Mouse (Mus musculus): ENCODE data around the gene Btbd19. TPM values are rescaled to one million over a fixed set of nuclear protein-coding genes. Genes with fewer than 3 reads are reported as not detected.
A peak's percentile ranks its signal among the peaks of the same experiment; 100 is the strongest.

The Btbd19 gene
- total RNA-seq (2021), result 10 to 100 TPM; 11.9 to 12.0 TPM

DNA sequence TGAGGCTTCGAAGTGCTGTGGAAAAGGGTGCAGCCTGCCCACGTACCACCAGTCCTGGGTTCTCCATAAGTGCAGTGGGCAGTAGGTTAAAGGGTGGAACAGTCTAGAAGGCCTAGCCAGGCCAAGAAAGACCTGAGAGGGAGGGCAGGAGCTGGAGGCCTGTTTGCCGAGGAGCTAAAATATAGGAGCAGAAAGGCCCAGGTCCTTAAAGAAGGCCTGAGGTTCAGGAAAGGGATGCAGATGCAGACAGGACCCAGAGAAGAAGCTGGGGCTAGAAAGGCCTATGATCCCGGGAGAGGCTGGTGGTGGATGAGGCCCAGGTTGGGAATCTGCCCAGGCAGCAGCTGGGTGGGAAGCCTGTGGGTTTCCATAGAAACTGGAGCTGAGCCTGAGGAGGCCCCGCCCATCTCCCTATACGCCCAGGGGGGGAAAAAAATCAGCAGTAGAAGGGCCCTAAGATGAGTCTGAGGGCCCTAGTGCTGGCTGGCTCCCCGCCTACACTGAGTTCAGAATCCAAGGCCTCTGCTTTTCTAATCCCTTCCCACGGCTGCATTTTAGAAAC is at the start of gene Btbd19:
Gene Btbd19, minus strand, starts transcription at position 378 of the 562 bp plus-strand sequence.
- peak; percentile 76 to 88 for DNase-seq (ENCODE audit: extremely low spot score in 1 of 2, low spot score in 2 of 2)
- intact Hi-C loops (cut with DNase I), result no loop called here

DNA sequence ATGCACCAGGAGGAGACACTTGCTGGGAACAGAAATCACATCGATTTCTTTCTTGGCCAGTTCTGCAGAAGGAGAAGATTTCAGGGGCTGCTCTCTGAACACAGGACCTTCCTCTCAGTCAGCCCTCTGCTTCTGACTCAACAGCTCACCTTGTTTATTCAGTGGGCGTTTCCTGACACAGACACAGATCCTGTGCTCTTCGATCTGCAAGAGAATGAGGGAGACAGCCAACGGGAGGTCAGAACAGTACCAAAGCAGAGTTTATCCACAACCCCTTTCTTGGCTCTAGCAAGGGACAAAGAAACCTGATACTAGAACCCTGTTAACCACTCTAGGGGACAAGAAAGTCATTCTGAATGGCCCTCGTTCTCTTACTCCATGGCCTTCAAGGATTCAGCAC is 44.4 kb upstream of the Btbd19 start:
- intact Hi-C loops (cut with DNase I), result no loop called here
- no peak for DNase-seq (ENCODE audit: extremely low spot score in 1 of 2, low spot score in 2 of 2)

DNA sequence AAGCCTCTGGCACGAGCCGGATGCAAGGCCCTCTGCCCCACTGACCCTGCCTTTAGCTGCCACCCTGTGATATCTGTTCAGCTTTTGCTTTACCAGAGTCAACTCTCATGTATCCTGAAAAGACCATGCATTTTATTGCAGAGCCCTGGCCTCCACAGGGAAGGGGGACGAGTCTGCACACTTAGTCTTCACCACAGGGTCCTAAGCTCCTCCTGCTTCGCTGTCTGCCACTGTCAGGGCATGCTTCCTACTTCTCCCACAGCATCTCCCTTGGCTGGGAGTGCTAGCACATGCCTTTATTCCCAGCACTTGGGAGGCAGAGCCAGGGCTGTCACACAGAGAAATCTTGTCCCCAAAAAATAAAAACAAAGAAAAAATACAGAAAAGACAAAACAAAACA is 35.7 kb upstream of the Btbd19 start:
- DNase-seq (ENCODE audit: extremely low spot score in 1 of 2, low spot score in 2 of 2), result no peak
- intact Hi-C loops (cut with DNase I), result no loop called here

DNA sequence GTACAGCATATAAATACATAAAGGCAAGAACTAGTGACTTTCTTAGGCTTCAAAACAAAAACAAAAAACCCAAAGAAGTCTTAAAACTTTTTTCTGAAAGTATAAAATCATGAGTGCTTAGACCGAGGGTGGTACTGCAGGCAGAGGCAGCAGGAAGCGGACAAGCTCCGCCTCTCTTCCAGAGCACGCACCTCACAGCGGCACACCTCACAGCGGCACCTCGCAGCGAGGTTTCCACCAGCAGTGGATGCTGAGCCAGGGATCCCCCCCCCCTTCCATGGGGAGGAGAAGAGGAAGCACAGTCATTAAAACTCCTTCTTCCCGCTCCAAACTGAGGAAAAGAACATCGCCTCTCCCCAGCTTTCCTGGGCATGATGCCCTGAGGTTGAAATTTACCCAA is 34.1 kb upstream of the Btbd19 start:
- DNase-seq (ENCODE audit: extremely low spot score in 1 of 2, low spot score in 2 of 2), result no peak
- intact Hi-C loops (cut with DNase I), result no loop called here

DNA sequence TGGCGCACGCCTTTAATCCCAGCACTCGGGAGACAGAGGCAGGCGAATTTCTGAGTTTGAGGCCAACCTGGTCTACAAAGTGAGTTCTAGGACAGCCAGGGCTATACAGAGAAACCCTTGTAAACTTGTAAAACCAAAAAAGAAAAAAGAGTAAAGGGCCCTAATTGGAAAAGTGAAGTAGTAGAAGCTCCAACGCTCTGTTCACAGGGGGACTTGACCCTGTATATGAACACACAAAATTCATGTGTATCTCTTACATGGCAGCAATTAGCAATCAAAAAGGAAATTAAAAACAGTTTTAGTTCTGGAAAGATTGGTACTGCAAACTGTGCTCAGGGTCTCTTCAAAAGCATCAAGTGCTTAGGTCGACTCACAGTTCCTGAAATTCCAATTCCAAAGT is 30.8 kb upstream of the Btbd19 start:
- intact Hi-C loops (cut with DNase I), result no loop called here

DNA sequence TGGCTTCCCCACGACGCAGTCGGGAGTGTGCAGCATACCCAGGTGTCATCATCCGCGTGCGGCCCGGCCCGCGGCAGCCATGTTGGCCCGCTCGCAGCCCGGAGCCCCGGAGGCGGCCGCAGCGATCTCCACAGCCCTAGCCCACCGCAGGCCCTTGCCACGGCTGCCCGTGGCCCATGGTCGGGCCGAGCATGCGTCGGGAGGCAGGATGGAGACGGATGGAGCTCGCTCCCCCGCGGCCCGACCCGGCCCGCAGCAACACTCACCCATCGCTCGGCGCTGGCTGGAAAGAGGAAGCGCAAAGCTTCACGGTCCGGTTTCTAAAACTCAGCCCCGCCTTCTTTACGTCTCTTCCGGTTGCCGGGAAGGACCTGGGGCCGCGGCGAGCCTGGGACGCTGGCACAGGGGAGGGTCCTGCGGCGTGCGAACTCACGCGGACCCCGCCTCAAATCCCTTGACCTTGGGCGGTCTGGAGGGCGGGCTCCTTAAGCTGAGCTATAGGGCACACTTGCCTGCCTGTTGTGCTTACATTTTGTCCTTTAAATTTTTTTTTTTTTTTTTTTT is 30.3 kb upstream of the Btbd19 start, which contains the start of gene Rps8:
Gene Rps8, minus strand, starts transcription at position 452 of the 564 bp plus-strand sequence.
- DNase-seq (ENCODE audit: extremely low spot score in 1 of 2, low spot score in 2 of 2), result peak; percentile 82 to 90
- intact Hi-C loops (cut with DNase I), result no loop called here

More for the DNA sequence above, 30.8 kb upstream of the Btbd19 start:
- no peak for DNase-seq (ENCODE audit: extremely low spot score in 1 of 2, low spot score in 2 of 2)

DNA sequence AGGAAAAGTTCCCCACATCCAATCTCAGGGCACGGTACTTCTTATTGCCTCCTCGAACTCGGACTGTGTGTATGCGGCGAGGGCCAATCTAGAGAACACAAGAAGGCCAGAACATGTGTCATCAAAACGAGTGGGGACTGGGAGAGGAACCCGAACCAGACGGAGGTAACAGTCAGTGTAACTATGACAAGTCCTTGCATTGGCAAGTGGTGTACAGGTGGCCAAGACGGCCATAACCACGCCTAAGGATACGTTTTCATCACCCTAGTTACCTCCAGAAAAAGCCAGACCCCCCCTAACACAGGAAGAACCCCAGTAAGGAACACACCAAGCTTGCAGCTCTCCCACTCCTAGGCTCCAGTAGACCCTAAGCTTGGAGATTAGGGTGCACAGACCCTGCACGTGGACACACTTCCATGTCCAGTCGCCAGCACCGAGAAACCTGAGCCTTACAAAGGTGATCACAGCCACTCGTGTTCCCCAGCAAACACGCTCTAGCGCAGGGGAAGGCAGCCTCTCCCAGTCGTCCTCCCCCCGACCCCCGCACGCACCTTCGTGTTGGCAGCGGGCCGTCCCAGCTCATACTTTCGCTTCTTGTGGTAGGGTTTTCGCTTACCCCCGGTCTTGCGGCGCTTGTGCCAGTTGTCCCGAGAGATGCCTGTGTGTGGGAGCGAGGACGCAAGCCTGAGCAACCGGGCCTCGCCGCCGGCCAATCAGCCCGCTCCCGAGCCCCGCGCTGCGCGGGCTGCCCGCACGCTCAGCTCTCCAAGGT is 29.7 kb upstream of the Btbd19 start:
- intact Hi-C loops (cut with DNase I), result no loop called here
- DNase-seq (ENCODE audit: extremely low spot score in 1 of 2, low spot score in 2 of 2), result no peak

DNA sequence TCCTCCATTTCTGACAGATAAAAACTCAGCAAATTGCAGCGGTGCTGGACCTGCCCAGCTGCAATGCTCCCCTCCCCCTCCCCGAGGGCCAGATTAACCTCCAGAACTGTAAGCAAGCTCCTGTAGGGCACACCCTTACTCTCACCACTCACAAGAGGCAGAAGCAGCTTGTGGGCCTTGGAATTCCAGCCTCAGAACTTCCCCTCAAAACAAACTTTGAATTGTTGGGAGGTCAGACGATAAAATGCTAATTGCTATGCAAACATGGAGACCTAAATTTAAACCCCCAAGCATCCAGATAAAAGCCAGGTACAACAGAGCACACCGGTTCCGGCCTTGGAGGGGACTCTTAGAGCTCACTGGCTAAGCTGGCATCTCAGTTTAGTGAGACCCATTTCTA is 27.2 kb upstream of the Btbd19 start:
- intact Hi-C loops (cut with DNase I), result no loop called here

DNA sequence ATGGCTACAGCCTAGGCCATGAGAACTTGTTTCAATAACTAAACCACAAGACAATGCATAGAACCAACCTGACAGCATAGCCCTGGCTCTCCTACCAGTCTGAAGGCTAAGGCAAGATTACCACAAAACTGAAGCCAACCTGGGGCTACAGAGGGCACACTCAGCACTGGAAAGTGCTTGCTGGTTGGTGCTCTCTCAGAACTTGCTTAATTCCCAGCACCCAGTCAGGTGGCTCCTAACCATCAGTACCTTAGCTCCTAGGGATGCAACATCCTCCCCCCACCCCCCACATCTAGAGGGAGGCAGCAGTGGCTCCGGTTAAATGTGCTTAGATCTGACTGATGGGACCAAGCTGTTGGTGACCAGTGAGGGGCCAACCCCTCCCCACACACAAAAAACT is 25.9 kb upstream of the Btbd19 start:
- intact Hi-C loops (cut with DNase I), result no loop called here
- no peak for DNase-seq (ENCODE audit: extremely low spot score in 1 of 2, low spot score in 2 of 2)

More for the DNA sequence above, 27.2 kb upstream of the Btbd19 start:
- DNase-seq (ENCODE audit: extremely low spot score in 1 of 2, low spot score in 2 of 2), result no peak

DNA sequence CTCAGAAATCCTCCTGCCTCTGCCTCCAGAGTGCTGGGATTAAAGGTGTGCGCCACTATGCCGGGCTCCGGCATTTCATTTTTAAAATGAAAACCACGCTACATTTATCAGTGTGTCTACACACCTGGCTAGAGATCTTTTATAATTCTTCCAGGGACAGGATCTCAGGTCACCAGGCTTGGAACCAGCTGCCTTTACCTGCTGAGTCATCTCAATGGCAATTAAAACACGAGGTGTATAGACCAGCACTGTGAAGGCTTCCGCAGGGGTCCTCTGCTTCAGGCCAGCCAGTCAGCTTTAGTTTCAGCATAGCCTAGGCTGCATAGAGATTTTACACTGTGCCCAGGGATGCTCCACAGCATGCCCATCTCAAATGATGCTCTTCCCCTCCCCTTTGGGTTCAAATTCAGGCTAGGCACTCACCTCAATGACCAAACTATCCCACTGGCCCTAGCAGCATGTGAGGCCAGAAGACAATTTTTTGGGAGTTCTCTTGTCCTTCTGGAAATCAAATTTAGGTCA is 24.7 kb upstream of the Btbd19 start:
- no peak for DNase-seq (ENCODE audit: extremely low spot score in 1 of 2, low spot score in 2 of 2)
- intact Hi-C loops (cut with DNase I), result no loop called here

DNA sequence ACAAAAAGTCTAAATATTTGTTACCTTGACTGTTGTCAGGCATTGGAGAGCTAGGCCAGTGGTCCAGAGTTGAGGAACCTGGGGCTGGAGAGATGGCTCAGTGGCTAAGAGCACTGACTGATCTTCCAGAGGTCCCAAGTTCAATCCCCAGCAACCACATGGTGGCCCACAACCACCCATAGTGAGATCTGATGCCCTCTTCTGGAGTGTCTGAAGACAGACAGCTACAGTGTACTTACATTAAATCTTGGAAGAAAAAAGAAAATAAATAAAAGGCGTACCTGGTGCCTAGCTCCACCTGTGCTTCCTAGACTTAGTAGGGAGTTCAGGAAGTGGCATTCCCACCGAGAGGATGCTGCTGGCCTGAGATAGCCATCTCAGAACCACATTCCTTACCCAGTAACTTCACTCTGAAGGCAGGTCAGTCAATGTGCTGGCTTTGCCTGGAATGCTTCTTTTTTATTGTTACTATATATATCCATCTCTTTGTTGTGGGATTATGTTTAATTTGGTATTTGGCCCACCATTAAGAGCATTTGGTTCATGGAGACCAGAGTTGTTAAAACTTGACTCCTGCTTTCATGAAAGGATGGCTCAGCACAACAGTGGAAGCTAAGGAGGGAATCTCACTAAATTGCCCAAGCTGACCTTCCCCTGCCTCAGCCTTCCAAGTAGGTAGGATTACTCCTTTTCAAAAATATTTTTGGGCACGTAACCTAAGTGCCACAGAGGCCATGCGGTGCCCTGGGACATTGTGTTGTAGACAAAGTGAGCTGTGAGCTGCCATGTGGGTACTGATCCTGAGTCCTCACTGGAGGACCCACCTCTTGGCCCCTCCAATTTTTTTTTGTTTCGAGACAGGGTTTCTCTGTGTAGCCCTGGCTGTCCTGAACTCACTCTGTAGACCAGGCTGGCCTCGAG is 24.0 kb upstream of the Btbd19 start:
- intact Hi-C loops (cut with DNase I), result loop anchor here (5.0 kb wide), 1 partner anchor 147 kb away; no protein-coding TSS in a partner anchor
- no peak for DNase-seq (ENCODE audit: extremely low spot score in 1 of 2, low spot score in 2 of 2)

DNA sequence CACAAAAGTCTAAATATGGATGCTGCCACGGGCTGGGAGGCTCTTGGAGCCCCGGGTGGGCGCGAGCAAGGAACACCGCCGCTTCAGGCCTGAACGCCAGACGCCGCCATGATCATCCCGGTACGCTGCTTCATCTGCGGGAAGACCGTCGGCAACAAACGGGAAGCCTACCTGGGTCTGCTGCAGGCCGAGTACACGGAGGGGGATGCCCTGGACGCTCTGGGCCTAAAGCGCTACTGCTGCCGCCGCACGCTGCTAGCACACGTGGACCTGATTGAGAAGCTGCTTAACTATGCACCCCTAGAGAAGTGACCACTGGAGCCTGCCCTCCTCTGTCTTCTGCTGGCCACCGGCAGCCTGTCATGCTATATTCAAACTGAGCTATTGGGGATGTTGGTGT is 23.3 kb upstream of the Btbd19 start:
- intact Hi-C loops (cut with DNase I), result loop anchor here (5.0 kb wide), 1 partner anchor 147 kb away; no protein-coding TSS in a partner anchor
- no peak for DNase-seq (ENCODE audit: extremely low spot score in 1 of 2, low spot score in 2 of 2)

DNA sequence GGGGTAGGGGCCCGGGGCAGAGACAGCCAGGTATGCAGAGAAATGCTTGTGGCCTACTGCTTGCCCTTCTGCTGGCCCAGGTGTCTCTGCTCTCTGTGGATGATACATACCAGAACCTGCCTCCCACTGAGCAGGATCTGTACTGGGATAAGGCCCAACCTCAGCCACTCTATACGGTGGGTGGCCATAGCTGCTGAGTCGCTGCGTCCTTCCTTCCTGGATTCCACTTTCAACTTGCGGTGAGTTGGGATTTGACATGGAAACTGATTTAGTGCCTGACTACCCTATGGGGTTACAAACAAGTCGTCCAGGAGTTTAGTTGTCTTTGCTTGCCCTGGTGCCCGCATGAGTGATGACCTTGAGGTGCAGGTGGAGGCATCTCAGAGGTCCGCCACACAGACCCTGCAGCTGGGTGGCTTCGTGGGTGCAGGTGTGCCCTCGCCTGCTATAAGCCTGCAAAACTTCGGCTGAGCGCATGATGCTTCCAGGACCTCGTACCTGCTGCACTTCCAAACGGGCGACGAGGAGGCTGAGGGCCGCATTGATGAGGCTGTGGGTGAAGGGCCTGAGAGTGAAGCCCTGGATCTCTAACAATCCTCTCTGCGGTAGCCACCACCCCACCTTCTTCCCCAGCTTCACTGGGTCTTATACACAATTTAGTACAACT is 22.7 kb upstream of the Btbd19 start:
- DNase-seq (ENCODE audit: extremely low spot score in 1 of 2, low spot score in 2 of 2), result no peak
- intact Hi-C loops (cut with DNase I), result loop anchor here (5.0 kb wide), 1 partner anchor 146 kb away; no protein-coding TSS in a partner anchor

DNA sequence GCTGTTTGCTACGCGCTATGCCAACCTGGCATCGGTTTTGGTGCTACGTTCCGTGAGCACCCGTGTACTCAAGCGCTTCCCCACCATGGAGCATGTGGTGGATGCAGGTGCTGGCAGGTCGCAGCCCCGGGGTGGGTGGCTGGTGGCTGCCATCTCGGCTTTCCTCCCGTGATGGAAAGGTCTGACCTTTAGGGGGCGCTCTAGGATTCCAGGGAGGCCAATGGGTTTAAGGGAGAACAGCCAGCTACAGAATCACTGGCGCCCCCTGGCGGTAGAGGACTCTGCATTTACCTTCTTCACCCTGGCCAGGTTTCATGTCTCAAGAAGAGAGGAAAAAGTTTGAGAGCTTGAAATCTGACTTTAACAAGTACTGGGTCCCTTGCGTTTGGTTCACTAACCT is 20.7 kb upstream of the Btbd19 start:
- intact Hi-C loops (cut with DNase I), result loop anchor here (5.0 kb wide), 1 partner anchor 144 kb away; no protein-coding TSS in a partner anchor
- peak in 1 of 2 experiments; percentile 91 for DNase-seq (ENCODE audit: extremely low spot score in 1 of 2, low spot score in 2 of 2)

DNA sequence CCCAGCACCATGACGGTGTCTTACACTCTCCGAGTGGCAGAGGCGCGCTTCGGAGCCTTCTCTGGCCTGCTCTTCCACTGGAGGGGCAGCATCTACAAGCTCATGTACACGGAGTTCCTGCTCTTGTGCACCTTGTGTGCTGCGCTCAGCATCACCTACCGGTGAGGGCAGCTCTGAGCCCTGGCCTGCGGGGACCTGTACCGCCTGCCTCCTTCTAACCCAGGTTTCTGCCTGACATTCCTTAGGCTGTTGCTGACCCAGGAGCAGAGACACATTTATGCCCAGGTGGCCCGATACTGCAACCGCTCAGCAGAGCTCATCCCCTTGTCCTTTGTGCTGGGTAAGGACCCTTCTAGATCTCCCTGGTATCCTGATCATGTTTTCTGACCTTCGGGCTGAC is 19.7 kb upstream of the Btbd19 start:
- DNase-seq (ENCODE audit: extremely low spot score in 1 of 2, low spot score in 2 of 2), result no peak
- intact Hi-C loops (cut with DNase I), result loop anchor here (5.0 kb wide), 1 partner anchor 143 kb away; no protein-coding TSS in a partner anchor

DNA sequence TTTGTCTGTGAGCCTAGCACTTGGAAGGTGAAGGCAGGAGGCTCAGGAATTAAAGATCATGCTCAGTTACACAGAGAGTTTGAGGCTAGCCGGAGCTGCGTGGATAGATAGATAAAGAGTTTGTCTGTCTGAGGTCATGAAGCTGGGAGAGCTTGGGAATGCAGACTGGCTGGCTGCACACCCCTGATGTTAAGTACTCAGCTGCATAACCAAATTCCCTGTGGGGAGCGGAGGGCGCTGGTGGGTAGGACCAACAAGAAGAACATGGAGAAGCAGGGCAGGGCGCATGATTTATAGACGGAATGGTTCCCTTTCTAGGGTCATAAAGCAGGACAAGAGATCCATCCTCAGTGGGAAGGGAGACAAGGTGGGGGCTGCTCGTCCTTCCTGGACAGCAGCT is 17.5 kb upstream of the Btbd19 start:
- no peak for DNase-seq (ENCODE audit: extremely low spot score in 1 of 2, low spot score in 2 of 2)
- intact Hi-C loops (cut with DNase I), result no loop called here

DNA sequence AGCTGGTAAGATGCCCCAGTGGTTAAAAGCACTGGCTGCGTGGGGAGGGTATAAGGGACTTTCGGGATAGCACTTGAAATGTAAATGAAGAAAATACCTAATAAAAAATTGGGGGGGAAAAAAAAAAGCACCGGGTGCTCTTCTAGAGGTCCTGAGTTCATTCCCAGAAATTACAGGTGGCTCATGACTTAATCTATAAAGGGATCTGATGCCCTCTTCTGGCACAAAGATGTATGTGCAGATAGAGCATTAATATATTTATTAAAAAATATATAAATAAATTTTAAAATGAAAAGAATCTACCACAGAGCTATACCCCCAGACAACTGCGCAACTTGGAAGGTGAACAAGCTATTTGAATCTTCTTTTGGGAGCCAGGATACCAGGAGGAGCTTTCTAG is 15.1 kb upstream of the Btbd19 start:
- no peak for DNase-seq (ENCODE audit: extremely low spot score in 1 of 2, low spot score in 2 of 2)
- intact Hi-C loops (cut with DNase I), result no loop called here

DNA sequence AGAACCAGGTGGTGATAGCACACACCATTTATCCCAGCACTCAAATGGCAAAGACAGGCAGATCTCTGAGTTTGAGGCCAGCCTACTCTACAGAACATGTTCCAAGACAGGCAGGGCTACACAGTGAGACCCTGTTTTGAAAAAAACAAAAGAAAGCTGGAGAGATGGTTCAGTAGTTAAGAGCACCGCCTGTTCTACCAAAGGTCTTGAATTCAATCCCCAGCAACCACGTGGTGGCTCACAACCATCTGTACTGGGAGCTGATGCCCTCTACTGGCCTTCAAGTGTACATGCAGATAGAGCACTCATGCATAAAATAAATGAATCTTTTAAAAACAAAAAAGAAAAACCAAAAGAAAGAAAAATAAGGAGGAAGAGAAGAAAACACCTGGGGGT is 13.7 kb upstream of the Btbd19 start:
- no peak for DNase-seq (ENCODE audit: extremely low spot score in 1 of 2, low spot score in 2 of 2)
- intact Hi-C loops (cut with DNase I), result loop anchor here (10.0 kb wide), 1 partner anchor 314 kb away; the partner anchor contains the start of gene Hpdl

All from left cerebral cortex, postnatal 10 days (tissue).